Mouse (Mus musculus): ENCODE data around the gene Rbm45. TPM values are rescaled to one million over a fixed set of nuclear protein-coding genes. Genes with fewer than 3 reads are reported as not detected.

The Rbm45 gene
- polyA plus RNA-seq (2012; rRNA removed) = 18.8 and 20.8 TPM in 2 replicates

DNA sequence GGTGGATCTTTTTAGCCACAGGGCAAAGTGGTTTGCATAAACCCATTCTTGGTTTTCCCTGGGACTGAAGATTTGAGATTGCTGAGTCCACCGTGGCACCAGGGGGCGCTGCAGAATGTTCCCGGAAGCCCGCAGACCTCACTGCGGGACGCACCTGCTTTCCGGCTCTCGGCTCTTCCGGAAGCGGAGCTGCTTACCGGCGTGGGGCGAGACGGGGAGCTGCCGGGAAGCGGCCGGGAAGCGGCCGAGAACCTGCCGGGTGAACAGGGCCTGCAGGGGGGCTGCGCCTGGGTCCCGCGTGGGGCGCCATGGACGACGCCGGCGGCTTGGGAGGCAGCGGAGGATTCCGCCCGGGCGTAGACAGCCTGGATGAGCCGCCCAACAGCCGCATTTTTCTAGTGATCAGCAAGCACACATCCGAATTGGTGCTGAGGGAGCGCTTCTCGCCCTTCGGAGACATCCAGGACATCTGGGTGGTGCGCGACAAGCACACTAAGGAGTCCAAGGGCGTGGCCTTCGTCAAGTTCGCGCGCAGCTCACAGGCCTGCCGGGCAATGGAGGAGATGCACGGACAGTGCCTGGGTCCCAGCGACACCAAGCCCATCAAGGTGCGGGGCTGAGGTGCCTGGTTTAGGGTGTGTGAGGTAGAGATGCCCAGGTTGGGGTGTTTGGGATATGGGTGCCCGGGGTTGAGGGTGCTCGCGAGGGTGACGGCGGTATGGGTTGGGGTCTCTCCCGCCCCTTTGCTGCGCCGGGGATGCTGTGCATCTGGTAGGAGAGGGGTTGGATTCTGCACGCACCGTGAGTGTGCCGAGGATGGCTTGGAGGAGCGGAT is at the start of gene Rbm45:
Gene Rbm45, plus strand, starts transcription at position 164 of the 835 bp plus-strand sequence.
- WGBS = under 1% methylated on average over 61 of the region's 61 CpGs
- Histone ChIP-seq H3K36me3 (ENCODE audit: control insufficient read depth, insufficient read depth, low read length) (peaks cover 23% of the 10 kb centered on the region), H3K4me3 (ENCODE audit: control insufficient read depth, insufficient read depth, low read length) (peak within 1 kb of the TSS; percentile 95), H3K27ac (ENCODE audit: control insufficient read depth, insufficient read depth, low read length) (0 out of 2 replicates have a peak within 1 kb of the TSS, but pooled peaks have one; percentile 14), H3K4me1 (replicated peaks; ENCODE audit: control insufficient read depth, insufficient read depth, low read length) (peaks cover 6% of the 10 kb centered on the region), H3K27me3 (ENCODE audit: control insufficient read depth, insufficient read depth, low read length) (no peaks in the 10 kb centered on the region)
- TF ChIP-seq CTCF (IDR thresholded peaks at IDR 0.05; ENCODE audit: borderline replicate concordance, control insufficient read depth, extremely low read depth, insufficient read depth, low read length, poor library complexity) (peak; percentile 87; the same call in 1 of the 2 replicates), POLR2A (IDR thresholded peaks at IDR 0.05; ENCODE audit: control insufficient read depth, extremely low read depth, insufficient read depth, low read length, poor library complexity) (peak; percentile 65; the same call in 1 of the 2 replicates)
- peak; percentile 90 for DNase-seq

DNA sequence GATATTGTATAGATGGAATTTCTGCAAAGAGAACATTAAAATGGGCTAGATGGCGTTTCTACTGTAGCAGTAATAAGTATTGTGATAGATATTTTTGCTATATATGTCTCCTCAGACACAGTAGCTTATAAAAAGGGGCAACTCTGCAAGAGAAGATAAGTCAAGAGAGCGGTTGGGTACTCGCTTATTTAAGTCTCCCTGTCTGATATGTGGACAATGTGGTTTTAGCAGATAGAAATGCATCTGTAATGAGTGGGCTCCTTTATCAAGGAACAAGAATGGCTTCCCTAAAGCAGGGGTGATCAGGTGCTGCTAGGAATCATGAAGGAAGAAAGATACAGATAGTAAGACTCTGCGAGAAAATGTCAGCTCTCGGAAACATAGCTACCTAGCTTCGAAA is 49.4 kb upstream of the Rbm45 start:
- 89% methylated on average over 6 of the region's 6 CpGs for WGBS
- TF ChIP-seq CTCF (IDR thresholded peaks at IDR 0.05; ENCODE audit: borderline replicate concordance, control insufficient read depth, extremely low read depth, insufficient read depth, low read length, poor library complexity) = no peak
- TF ChIP-seq POLR2A (IDR thresholded peaks at IDR 0.05; ENCODE audit: control insufficient read depth, extremely low read depth, insufficient read depth, low read length, poor library complexity) = no peak

DNA sequence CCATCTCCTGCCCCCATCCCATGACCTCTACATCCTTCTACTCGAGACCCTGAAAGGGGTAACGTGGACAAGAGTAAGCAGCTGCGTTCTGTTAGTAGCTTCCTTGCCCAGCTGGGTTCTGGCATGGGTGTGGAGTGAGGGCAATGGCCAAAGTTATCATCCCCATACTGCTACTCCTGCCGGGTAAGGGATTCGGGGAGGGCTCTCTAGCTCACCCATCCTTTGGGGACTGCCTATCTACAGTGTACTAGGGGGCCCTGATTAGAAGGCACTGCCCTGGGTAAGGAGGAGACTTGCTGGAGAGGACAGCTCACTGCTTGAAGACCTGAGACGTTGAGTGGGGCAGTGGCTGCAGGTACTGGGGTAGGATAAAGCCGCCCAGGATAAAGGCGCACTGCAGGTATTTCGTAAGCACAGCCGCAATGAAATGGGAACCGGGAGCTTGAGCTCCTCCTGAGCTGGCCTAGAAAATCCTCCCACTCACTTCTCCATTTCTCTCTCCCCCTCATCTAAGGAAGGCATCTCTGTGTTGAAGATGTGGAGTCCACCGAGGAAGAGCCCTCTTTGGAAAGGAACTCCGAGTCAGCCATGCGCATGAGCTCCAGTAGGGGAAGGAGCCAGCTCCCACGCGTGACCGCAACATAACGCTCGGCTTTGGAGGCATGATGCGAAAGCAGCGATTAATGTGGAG is 46.5 kb upstream of the Rbm45 start:
- no peak overlapping the region for H3K4me3 ChIP-seq (ENCODE audit: control insufficient read depth, insufficient read depth, low read length)
- TF ChIP-seq POLR2A (IDR thresholded peaks at IDR 0.05; ENCODE audit: control insufficient read depth, extremely low read depth, insufficient read depth, low read length, poor library complexity) (no peak), CTCF (IDR thresholded peaks at IDR 0.05; ENCODE audit: borderline replicate concordance, control insufficient read depth, extremely low read depth, insufficient read depth, low read length, poor library complexity) (no peak)

More for the DNA sequence above, 49.4 kb upstream of the Rbm45 start:
- H3K27me3 ChIP-seq (ENCODE audit: control insufficient read depth, insufficient read depth, low read length) = no peaks in the 10 kb centered on the region
- H3K4me3 ChIP-seq (ENCODE audit: control insufficient read depth, insufficient read depth, low read length) = no peak overlapping the region
- no peak overlapping the region for H3K27ac ChIP-seq (ENCODE audit: control insufficient read depth, insufficient read depth, low read length)
- no peak for DNase-seq
- H3K36me3 ChIP-seq (ENCODE audit: control insufficient read depth, insufficient read depth, low read length) = no peaks in the 10 kb centered on the region
- H3K4me1 ChIP-seq (replicated peaks; ENCODE audit: control insufficient read depth, insufficient read depth, low read length) = no peaks in the 10 kb centered on the region

DNA sequence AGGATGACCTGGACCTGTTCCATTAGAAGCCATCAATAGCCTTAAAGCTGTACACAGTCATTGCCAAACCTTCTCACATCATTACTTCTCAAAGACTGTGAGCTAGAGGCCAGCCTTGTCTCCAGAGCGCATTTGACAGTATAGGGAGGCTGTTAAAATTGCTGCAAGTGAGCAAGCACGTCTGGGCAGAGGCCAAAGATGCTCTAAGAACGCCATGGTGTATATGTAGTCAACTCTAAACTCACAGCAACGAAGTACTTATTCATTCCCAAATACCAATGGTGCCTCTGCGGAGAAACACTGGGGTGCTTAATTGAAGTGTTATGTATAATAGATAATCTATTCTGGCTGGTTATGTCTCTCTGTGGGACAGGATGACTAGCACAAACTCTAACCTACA is 45.3 kb upstream of the Rbm45 start:
- 90% methylated on average over 5 of the region's 5 CpGs for WGBS
- Histone ChIP-seq H3K27me3 (ENCODE audit: control insufficient read depth, insufficient read depth, low read length) (no peaks in the 10 kb centered on the region), H3K4me3 (ENCODE audit: control insufficient read depth, insufficient read depth, low read length) (no peak overlapping the region), H3K36me3 (ENCODE audit: control insufficient read depth, insufficient read depth, low read length) (no peaks in the 10 kb centered on the region), H3K27ac (ENCODE audit: control insufficient read depth, insufficient read depth, low read length) (no peak overlapping the region), H3K4me1 (replicated peaks; ENCODE audit: control insufficient read depth, insufficient read depth, low read length) (no peaks in the 10 kb centered on the region)
- TF ChIP-seq POLR2A (IDR thresholded peaks at IDR 0.05; ENCODE audit: control insufficient read depth, extremely low read depth, insufficient read depth, low read length, poor library complexity) (no peak), CTCF (IDR thresholded peaks at IDR 0.05; ENCODE audit: borderline replicate concordance, control insufficient read depth, extremely low read depth, insufficient read depth, low read length, poor library complexity) (no peak)
- DNase-seq = no peak

More for the DNA sequence above, 46.5 kb upstream of the Rbm45 start:
- no peak for DNase-seq
- no peaks in the 10 kb centered on the region for H3K36me3 ChIP-seq (ENCODE audit: control insufficient read depth, insufficient read depth, low read length)
- no peaks in the 10 kb centered on the region for H3K4me1 ChIP-seq (replicated peaks; ENCODE audit: control insufficient read depth, insufficient read depth, low read length)
- WGBS = 88% methylated on average over 21 of the region's 21 CpGs
- no peak overlapping the region for H3K27ac ChIP-seq (ENCODE audit: control insufficient read depth, insufficient read depth, low read length)
- H3K27me3 ChIP-seq (ENCODE audit: control insufficient read depth, insufficient read depth, low read length) = no peaks in the 10 kb centered on the region

DNA sequence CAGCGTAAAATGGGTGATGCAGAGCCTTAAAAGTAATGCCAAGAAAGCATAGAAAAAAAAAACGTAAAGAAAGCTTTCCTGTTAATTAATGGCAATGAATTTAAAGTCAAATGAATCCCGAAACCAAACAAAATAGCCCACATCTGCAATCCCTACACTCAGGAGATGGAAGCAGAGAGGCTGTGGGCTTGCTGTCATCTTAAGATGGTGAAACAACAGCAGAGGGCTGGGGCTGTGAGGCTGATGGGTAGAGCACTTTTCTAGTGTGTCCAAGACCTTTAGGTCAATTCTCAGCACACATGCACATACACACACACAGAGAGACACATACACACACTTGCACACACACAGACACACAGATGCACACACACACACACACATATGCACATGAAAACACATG is 43.6 kb upstream of the Rbm45 start:
- H3K4me1 ChIP-seq (replicated peaks; ENCODE audit: control insufficient read depth, insufficient read depth, low read length) = no peaks in the 10 kb centered on the region
- WGBS = 93% methylated on average over 3 of the region's 3 CpGs
- no peaks in the 10 kb centered on the region for H3K36me3 ChIP-seq (ENCODE audit: control insufficient read depth, insufficient read depth, low read length)
- H3K27me3 ChIP-seq (ENCODE audit: control insufficient read depth, insufficient read depth, low read length) = no peaks in the 10 kb centered on the region
- no peak for DNase-seq
- H3K4me3 ChIP-seq (ENCODE audit: control insufficient read depth, insufficient read depth, low read length) = no peak overlapping the region
- no peak overlapping the region for H3K27ac ChIP-seq (ENCODE audit: control insufficient read depth, insufficient read depth, low read length)
- TF ChIP-seq CTCF (IDR thresholded peaks at IDR 0.05; ENCODE audit: borderline replicate concordance, control insufficient read depth, extremely low read depth, insufficient read depth, low read length, poor library complexity) = no peak
- no peak for TF ChIP-seq POLR2A (IDR thresholded peaks at IDR 0.05; ENCODE audit: control insufficient read depth, extremely low read depth, insufficient read depth, low read length, poor library complexity)

DNA sequence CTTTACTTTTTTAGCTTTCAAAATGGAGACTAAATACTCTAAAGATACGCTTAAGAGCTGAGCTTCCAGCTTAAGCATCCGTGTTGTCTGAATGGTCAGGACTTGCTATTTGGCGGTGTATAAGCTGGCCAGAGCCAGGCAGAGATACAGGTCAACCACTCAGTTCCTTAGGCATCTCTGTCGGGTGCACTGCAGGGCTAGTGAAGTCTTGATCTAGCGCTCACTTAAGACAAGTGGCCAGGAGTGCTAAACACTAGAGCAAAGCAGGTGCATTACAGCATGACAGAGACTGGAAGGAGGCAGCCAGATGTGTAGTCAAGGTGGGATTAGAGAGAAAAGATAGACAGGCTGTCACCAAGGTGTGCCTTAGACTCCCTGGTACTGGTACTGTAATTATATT is 39.7 kb upstream of the Rbm45 start:
- no peak overlapping the region for H3K4me3 ChIP-seq (ENCODE audit: control insufficient read depth, insufficient read depth, low read length)
- no peak for DNase-seq
- no peak overlapping the region for H3K27ac ChIP-seq (ENCODE audit: control insufficient read depth, insufficient read depth, low read length)
- no peak for TF ChIP-seq CTCF (IDR thresholded peaks at IDR 0.05; ENCODE audit: borderline replicate concordance, control insufficient read depth, extremely low read depth, insufficient read depth, low read length, poor library complexity)
- TF ChIP-seq POLR2A (IDR thresholded peaks at IDR 0.05; ENCODE audit: control insufficient read depth, extremely low read depth, insufficient read depth, low read length, poor library complexity) = no peak
- WGBS = 95% methylated on average over 5 of the region's 5 CpGs
- no peaks in the 10 kb centered on the region for H3K27me3 ChIP-seq (ENCODE audit: control insufficient read depth, insufficient read depth, low read length)
- H3K36me3 ChIP-seq (ENCODE audit: control insufficient read depth, insufficient read depth, low read length) = no peaks in the 10 kb centered on the region
- H3K4me1 ChIP-seq (replicated peaks; ENCODE audit: control insufficient read depth, insufficient read depth, low read length) = no peaks in the 10 kb centered on the region

Measured in thymus, adult 2 months (tissue).